Mouse (Mus musculus) heart, adult 2 months (tissue): ENCODE data around the gene Vat1. TPM values are rescaled to one million over a fixed set of nuclear protein-coding genes. Genes with fewer than 3 reads are reported as not detected.

Experiments used
- DNase-seq, 2 experiments: peaks; one replicate each; pipeline ENCODE4 v3.0.0; 2021
- H3K27ac ChIP-seq: fragments of 200-600 bp; 2 replicates; pipeline ENCODE4 v1.8.1; 2022
- H3K27me3 ChIP-seq: fragments of 200-500 bp; 2 replicates; pipeline ENCODE4 v1.6.1; 2012; ENCODE audit warnings: mild to moderate bottlenecking, low read length, inconsistent platforms, mixed read lengths; ENCODE audit not compliant: control insufficient read depth, insufficient read depth
- H3K36me3 ChIP-seq: fragments of 200-500 bp; 2 replicates; pipeline ENCODE4 v1.6.1; 2012; ENCODE audit warnings: low read length, inconsistent platforms; ENCODE audit not compliant: control insufficient read depth, insufficient read depth
- H3K4me1 ChIP-seq: fragments of 200-500 bp; 2 replicates; pipeline ENCODE4 v1.6.1; 2011; ENCODE audit warnings: low read length; ENCODE audit not compliant: control insufficient read depth, insufficient read depth
- H3K4me3 ChIP-seq: fragments of 200-600 bp; 2 replicates; pipeline ENCODE4 v1.8.1; 2022
- H3K79me2 ChIP-seq: fragments of 200-500 bp; replicated peaks from 2 replicates; pipeline ENCODE4 v1.6.1; 2012; ENCODE audit warnings: mild to moderate bottlenecking, inconsistent platforms, low read length, moderate library complexity, mixed read lengths; ENCODE audit not compliant: control insufficient read depth, insufficient read depth
- H3K9ac ChIP-seq: fragments of 200-500 bp; 2 replicates; pipeline ENCODE4 v1.6.1; 2012; ENCODE audit warnings: low read depth, mild to moderate bottlenecking, control low read depth, inconsistent platforms, low read length, mixed read lengths
- CTCF ChIP-seq: fragments of 200-600 bp; IDR thresholded peaks from 2 replicates; pipeline ENCODE4 v1.8.1; 2022; ENCODE audit warnings: antibody characterized with exemption, mild to moderate bottlenecking, moderate library complexity
- EP300 ChIP-seq: fragments of 200-500 bp; IDR thresholded peaks from 2 replicates; pipeline ENCODE4 v1.6.1; 2011; ENCODE audit warnings: low read depth, low read length, control low read depth; ENCODE audit not compliant: insufficient read depth
- POLR2A ChIP-seq: fragments of 200-500 bp; IDR thresholded peaks from 2 replicates; pipeline ENCODE4 v1.6.1; 2011; ENCODE audit warnings: mild to moderate bottlenecking, low read depth, low read length, control low read depth; ENCODE audit not compliant: insufficient read depth
- WGBS: fragments of 180-500 bp; shearing (Covaris S2); methylation state at CpG from one replicate; pipeline ENCODE4 v1.1.7; 2018; 5-methylcytosine and 5-hydroxymethylcytosine counted together
- intact Hi-C: fragments of 180-260 bp; cut with DNase I; formaldehyde crosslinking; loops from one replicate; pipeline ENCODE4 v1.15.1; 2025
- microRNA-seq, 2 experiments: library from miRNA; unstranded; fragments of <30 nt; microRNA quantifications; one replicate each; pipeline ENCODE4 v1.2.0; 2021
- polyA plus RNA-seq: library from polyadenylated mRNA; depleted of rRNA; stranded (reverse); fragments of >200 nt; gene quantifications from 2 replicates; pipeline ENCODE4 v1.2.3, GENCODE M21; 2012; rRNA removed
- total RNA-seq, 2 experiments: library from RNA; stranded (reverse); gene quantifications; 2 replicates each; pipeline ENCODE4 v1.2.3; 2021

Gene Vat1
- total and polyA plus RNA-seq, 3 experiments: 20.4 to 29.6 (median 21.4) TPM

- Histone ChIP-seq H3K27me3 (no peaks in the 10 kb centered on the region), H3K36me3 (no peaks in the 10 kb centered on the region), H3K9ac (no peak overlapping the region), H3K27ac (no peak overlapping the region), H3K4me1 (peaks cover 6% of the 10 kb centered on the region; the same call in 1 of the 2 replicates), H3K79me2 (no peaks in the 10 kb centered on the region), H3K4me3 (no peak overlapping the region)
- no peak for DNase-seq
- intact Hi-C loops: no loop called here
- TF ChIP-seq CTCF: peak; percentile 26; the same call in 1 of the 2 replicates
- no peak for TF ChIP-seq EP300
- no peak for TF ChIP-seq POLR2A
- WGBS: 47% methylated on average over 3 of the region's 3 CpGs
Observed at GRCm38 (mm10) chr11:101419610-101420009, 46.4 kb downstream of the Vat1 start.

- Histone ChIP-seq H3K9ac (no peak overlapping the region), H3K27ac (no peak overlapping the region), H3K4me1 (peaks cover 4% of the 10 kb centered on the region; the same call in 1 of the 2 replicates), H3K36me3 (no peaks in the 10 kb centered on the region), H3K27me3 (no peaks in the 10 kb centered on the region), H3K79me2 (no peaks in the 10 kb centered on the region), H3K4me3 (no peak overlapping the region)
- intact Hi-C loops: no loop called here
- DNase-seq: no peak
- no peak for TF ChIP-seq EP300
- TF ChIP-seq POLR2A: no peak
- TF ChIP-seq CTCF: no peak
- 58% methylated on average over 6 of the region's 6 CpGs for WGBS
Observed at GRCm38 (mm10) chr11:101418991-101419390, 47.0 kb downstream of the Vat1 start.

- Histone ChIP-seq H3K27me3 (no peaks in the 10 kb centered on the region), H3K4me3 (peak within 1 kb of the TSS; percentile 98), H3K27ac (peak within 1 kb of the TSS; percentile 84), H3K9ac (peak within 1 kb of the TSS; percentile 95), H3K36me3 (no peaks in the 10 kb centered on the region), H3K4me1 (peaks cover 3% of the 10 kb centered on the region; the same call in 1 of the 2 replicates), H3K79me2 (no peaks in the 10 kb centered on the region)
- DNase-seq: peak; percentile 90 to 95
- intact Hi-C loops: no loop called here
- TF ChIP-seq EP300 (no peak), POLR2A (peak; percentile 69), CTCF (peak; percentile 23; the same call in 1 of the 2 replicates)
- 1% methylated on average over 45 of the region's 45 CpGs for WGBS
Observed at GRCm38 (mm10) chr11:101417101-101417855, 48.8 kb downstream of the Vat1 start, which contains the start of gene Aarsd1. Gene Aarsd1 (minus strand): TSS chr11:101417615.

- Histone ChIP-seq H3K36me3 (no peaks in the 10 kb centered on the region), H3K27me3 (no peaks in the 10 kb centered on the region), H3K9ac (peak overlapping the region; percentile 95), H3K27ac (peak overlapping the region; percentile 84), H3K4me1 (peaks cover 3% of the 10 kb centered on the region; the same call in 1 of the 2 replicates), H3K4me3 (peak overlapping the region; percentile 98), H3K79me2 (no peaks in the 10 kb centered on the region)
- intact Hi-C loops: no loop called here
- no peak for TF ChIP-seq POLR2A
- no peak for TF ChIP-seq CTCF
- TF ChIP-seq EP300: no peak
- WGBS: 1% methylated on average over 11 of the region's 11 CpGs
- no peak for DNase-seq
Observed at GRCm38 (mm10) chr11:101416433-101417100, 49.5 kb downstream of the Vat1 start.

- H3K27ac ChIP-seq: no peak overlapping the region
- intact Hi-C loops: no loop called here
- no peaks in the 10 kb centered on the region for H3K36me3 ChIP-seq
- H3K4me3 ChIP-seq: no peak overlapping the region
- no peak overlapping the region for H3K9ac ChIP-seq
- no peaks in the 10 kb centered on the region for H3K79me2 ChIP-seq
- H3K27me3 ChIP-seq: no peaks in the 10 kb centered on the region
- DNase-seq: no peak
- 91% methylated on average over 2 of the region's 2 CpGs for WGBS
- H3K4me1 ChIP-seq: peaks cover 3% of the 10 kb centered on the region; the same call in 1 of the 2 replicates
- TF ChIP-seq CTCF (peak; percentile 20), EP300 (no peak)
Observed at GRCm38 (mm10) chr11:101415306-101415705, 50.7 kb downstream of the Vat1 start.

Small RNA genes within 50 kb of the gene (microRNA-seq; reads per million reads assigned to microRNA genes)
- 2.8 to 6.2 reads per million in 2 experiments for gene Mir6929

Other genes starting within 250 kb of the Vat1 start
- gene Ezh1, start 239.8 kb downstream of the Vat1 start, total RNA-seq: 10 to 100 TPM; 29.8 to 31.4 TPM
- 26.1 and 34.1 TPM in 2 replicates for gene Ezh1, start 239.8 kb downstream of the Vat1 start, polyA plus RNA-seq
- gene Ramp2, start 220.2 kb downstream of the Vat1 start, total RNA-seq: 10 to 100 TPM; 89.1 to 90.3 TPM
- 130 and 172 TPM in 2 replicates for gene Ramp2, start 220.2 kb downstream of the Vat1 start, polyA plus RNA-seq
- 10 to 100 TPM; 82.5 to 90.1 TPM for gene Vps25, start 212.5 kb downstream of the Vat1 start, total RNA-seq
- 83.2 and 96.8 TPM in 2 replicates for gene Vps25, start 212.5 kb downstream of the Vat1 start, polyA plus RNA-seq
- gene Wnk4, start 205.7 kb downstream of the Vat1 start, total RNA-seq: 10 to 100 TPM in 1 of 2 experiments, 1 to 10 TPM in 1; 9.2 to 12.6 TPM
- gene Wnk4, start 205.7 kb downstream of the Vat1 start, polyA plus RNA-seq: 12.1 and 13.9 TPM in 2 replicates
- under 1 TPM; 0.23 to 0.36 TPM for gene Cntd1, start 187.2 kb downstream of the Vat1 start, total RNA-seq
- 0.06 and 0.12 TPM in 2 replicates for gene Cntd1, start 187.2 kb downstream of the Vat1 start, polyA plus RNA-seq
- gene Coa3, start 187.1 kb downstream of the Vat1 start, total RNA-seq: 100 to 1,000 TPM in 1 of 2 experiments, 10 to 100 TPM in 1; 88.4 to 101 TPM
- gene Coa3, start 187.1 kb downstream of the Vat1 start, polyA plus RNA-seq: 153 and 302 TPM in 2 replicates
- gene Becn1, start 163.9 kb downstream of the Vat1 start, total RNA-seq: 10 to 100 TPM; 86.3 to 86.5 TPM
- gene Becn1, start 163.9 kb downstream of the Vat1 start, polyA plus RNA-seq: 36.1 and 43.7 TPM in 2 replicates
- gene Psme3, start 150.0 kb downstream of the Vat1 start, total RNA-seq: 100 to 1,000 TPM in 1 of 2 experiments, 10 to 100 TPM in 1; 81.9 to 112 TPM
- 55.5 and 69.1 TPM in 2 replicates for gene Psme3, start 150.0 kb downstream of the Vat1 start, polyA plus RNA-seq
- gene Aoc2, start 141.2 kb downstream of the Vat1 start, total RNA-seq: 1 to 10 TPM; 1.6 to 2.2 TPM
- gene Aoc2, start 141.2 kb downstream of the Vat1 start, polyA plus RNA-seq: 1.9 and 2.3 TPM in 2 replicates
- 10 to 100 TPM; 11.5 to 13.3 TPM for gene Aoc3, start 135.6 kb downstream of the Vat1 start, total RNA-seq
- gene Aoc3, start 135.6 kb downstream of the Vat1 start, polyA plus RNA-seq: 21.8 and 22.0 TPM in 2 replicates
- not detected for gene G6pc, start 98.7 kb downstream of the Vat1 start, total RNA-seq
- gene G6pc, start 98.7 kb downstream of the Vat1 start, polyA plus RNA-seq: 0.15 TPM in 1 of 2 replicates, not detected in the other
- gene Aarsd1, start 48.6 kb downstream of the Vat1 start, total RNA-seq: 10 to 100 TPM; 19.5 to 23.4 TPM
- 23.0 and 28.0 TPM in 2 replicates for gene Aarsd1, start 48.6 kb downstream of the Vat1 start, polyA plus RNA-seq
- 10 to 100 TPM in 1 of 2 experiments, 1 to 10 TPM in 1; 5.1 to 10.2 TPM for gene Gm27029, start 41.4 kb downstream of the Vat1 start, total RNA-seq
- gene Gm27029, start 41.4 kb downstream of the Vat1 start, polyA plus RNA-seq: 1.3 and 2.4 TPM in 2 replicates
- gene Rundc1, start 41.1 kb downstream of the Vat1 start, total RNA-seq: 10 to 100 TPM; 10.1 to 12.1 TPM
- gene Rundc1, start 41.1 kb downstream of the Vat1 start, polyA plus RNA-seq: 12.0 and 14.7 TPM in 2 replicates
- 10 to 100 TPM; 50.6 to 58.3 TPM for gene Ptges3l, start 40.9 kb downstream of the Vat1 start, total RNA-seq
- 56.8 and 81.6 TPM in 2 replicates for gene Ptges3l, start 40.9 kb downstream of the Vat1 start, polyA plus RNA-seq
- 10 to 100 TPM; 38.3 to 48.4 TPM for gene Rpl27, start 23.9 kb downstream of the Vat1 start, total RNA-seq
- gene Rpl27, start 23.9 kb downstream of the Vat1 start, polyA plus RNA-seq: 234 and 242 TPM in 2 replicates
- gene Ifi35, start 17.8 kb downstream of the Vat1 start, total RNA-seq: 10 to 100 TPM; 11.5 to 12.6 TPM
- gene Ifi35, start 17.8 kb downstream of the Vat1 start, polyA plus RNA-seq: 25.5 and 29.4 TPM in 2 replicates
- 1 to 10 TPM; 6.5 to 8.0 TPM for gene Rnd2, start 1.2 kb downstream of the Vat1 start, total RNA-seq
- gene Rnd2, start 1.2 kb downstream of the Vat1 start, polyA plus RNA-seq: 5.8 and 9.8 TPM in 2 replicates
- under 1 TPM; 0.18 to 0.63 TPM for gene Brca1, start 85.7 kb upstream of the Vat1 start, total RNA-seq
- 0.06 and 0.20 TPM in 2 replicates for gene Brca1, start 85.7 kb upstream of the Vat1 start, polyA plus RNA-seq
- 10 to 100 TPM; 86.2 to 98.9 TPM for gene Nbr1, start 85.9 kb upstream of the Vat1 start, total RNA-seq
- gene Nbr1, start 85.9 kb upstream of the Vat1 start, polyA plus RNA-seq: 77.3 and 99.6 TPM in 2 replicates
- gene Tmem106a, start 116.0 kb upstream of the Vat1 start, total RNA-seq: 1 to 10 TPM; 2.8 to 3.4 TPM
- gene Tmem106a, start 116.0 kb upstream of the Vat1 start, polyA plus RNA-seq: 15.5 and 18.8 TPM in 2 replicates
- not detected for gene Gm11634, start 133.0 kb upstream of the Vat1 start, total RNA-seq
- gene Gm11634, start 133.0 kb upstream of the Vat1 start, polyA plus RNA-seq: not detected in 2 replicates
- gene Rdm1, start 161.0 kb upstream of the Vat1 start, total RNA-seq: 10 to 100 TPM; 45.6 to 49.5 TPM
- 42.3 and 49.8 TPM in 2 replicates for gene Rdm1, start 161.0 kb upstream of the Vat1 start, polyA plus RNA-seq
- gene Arl4d, start 199.3 kb upstream of the Vat1 start, total RNA-seq: 10 to 100 TPM; 18.9 to 23.5 TPM
- 23.4 and 27.8 TPM in 2 replicates for gene Arl4d, start 199.3 kb upstream of the Vat1 start, polyA plus RNA-seq